Mouse (Mus musculus) thymus, adult 2 months (tissue): Measurements from ENCODE around the gene Naa35.

Source experiments
- CTCF ChIP-seq: fragments of 200-500 bp; IDR thresholded peaks from 2 replicates; pipeline ENCODE4 v1.5.1; 2012; ENCODE audit warnings: mild to moderate bottlenecking, control low read depth, low read length, moderate library complexity, borderline replicate concordance; ENCODE audit not compliant: control insufficient read depth, poor library complexity, insufficient read depth; ENCODE audit errors: extremely low read depth
- POLR2A ChIP-seq: fragments of 200-500 bp; IDR thresholded peaks from 2 replicates; pipeline ENCODE4 v1.6.1; 2012; ENCODE audit warnings: mild to moderate bottlenecking, low read length, control low read depth, moderate library complexity; ENCODE audit not compliant: control insufficient read depth, poor library complexity, insufficient read depth; ENCODE audit errors: extremely low read depth

GRCm38 (mm10) chr13:59585648-59586005, 568 bp downstream of the Naa35 start:
- no peak for TF ChIP-seq CTCF
- TF ChIP-seq POLR2A: 0 out of 2 replicates have a peak, but pooled peaks have one; percentile 14
